Mouse (Mus musculus) cerebellum, postnatal 10 days (tissue): ENCODE results near the gene Trim2.

ENCODE experiments used
- DNase-seq, 2 experiments: peaks; one replicate each; pipeline ENCODE4 v3.0.0; 2021; ENCODE audit warnings: mixed read lengths in 2 of 2

Gene Trim2

GRCm38 (mm10) chr3:84318865-84319264 lies 12.2 kb upstream of the Trim2 start:
- no peak for DNase-seq

GRCm38 (mm10) chr3:84314651-84315191 lies 8.0 kb upstream of the Trim2 start:
- peak; percentile 79 to 89 for DNase-seq

GRCm38 (mm10) chr3:84313801-84314541 lies 7.3 kb upstream of the Trim2 start:
- DNase-seq: no peak

GRCm38 (mm10) chr3:84313003-84313800 lies 6.5 kb upstream of the Trim2 start:
- peak; percentile 80 to 88 for DNase-seq

GRCm38 (mm10) chr3:84312326-84312725 lies 5.6 kb upstream of the Trim2 start:
- DNase-seq: peak in 1 of 2 experiments; percentile 20

- DNase-seq: peak in 1 of 2 experiments; percentile 44
Measured at GRCm38 (mm10) chr3:84307516-84307915, 839 bp upstream of the Trim2 start.

- DNase-seq: no peak
Measured at GRCm38 (mm10) chr3:84305722-84306510, 761 bp downstream of the Trim2 start.

GRCm38 (mm10) chr3:84305010-84305692 lies 1.5 kb downstream of the Trim2 start:
- peak; percentile 82 to 87 for DNase-seq

- peak; percentile 71 to 83 for DNase-seq
Measured at GRCm38 (mm10) chr3:84304339-84305009, 2.2 kb downstream of the Trim2 start.

- DNase-seq: no peak
Measured at GRCm38 (mm10) chr3:84303395-84303949, 3.2 kb downstream of the Trim2 start.

GRCm38 (mm10) chr3:84302273-84302672 lies 4.4 kb downstream of the Trim2 start:
- peak; percentile 84 to 88 for DNase-seq

GRCm38 (mm10) chr3:84301674-84302073 lies 5.0 kb downstream of the Trim2 start:
- DNase-seq: no peak

- peak in 1 of 2 experiments; percentile 27 for DNase-seq
Measured at GRCm38 (mm10) chr3:84298186-84298585, 8.5 kb downstream of the Trim2 start.

GRCm38 (mm10) chr3:84296676-84297075 lies 10.0 kb downstream of the Trim2 start:
- DNase-seq: peak in 1 of 2 experiments; percentile 37

GRCm38 (mm10) chr3:84294734-84295133 lies 11.9 kb downstream of the Trim2 start:
- no peak for DNase-seq

GRCm38 (mm10) chr3:84293666-84294595 lies 12.7 kb downstream of the Trim2 start:
- no peak for DNase-seq

GRCm38 (mm10) chr3:84292238-84292637 lies 14.4 kb downstream of the Trim2 start:
- no peak for DNase-seq

GRCm38 (mm10) chr3:84288931-84289330 lies 17.7 kb downstream of the Trim2 start:
- no peak for DNase-seq

- DNase-seq: no peak
Measured at GRCm38 (mm10) chr3:84287256-84287655, 19.4 kb downstream of the Trim2 start.

GRCm38 (mm10) chr3:84286311-84286710 lies 20.4 kb downstream of the Trim2 start:
- no peak for DNase-seq
